Mouse (Mus musculus) kidney, postnatal 36 days (tissue): ENCODE results near the gene Trim50.

Experiments used
- DNase-seq, 2 experiments: peaks; one replicate each; pipeline ENCODE4 v3.0.0; 2021 to 2022; ENCODE audit warnings: mixed read lengths in 2 of 2

The Trim50 gene

GRCm38 (mm10) chr5:135369787-135370654, 16.9 kb downstream of the Trim50 start, which contains the start of gene Nsun5:
TSS of gene Nsun5 (plus strand) at chr5:135369953.
- DNase-seq: peak; percentile 94 to 98

DNA sequence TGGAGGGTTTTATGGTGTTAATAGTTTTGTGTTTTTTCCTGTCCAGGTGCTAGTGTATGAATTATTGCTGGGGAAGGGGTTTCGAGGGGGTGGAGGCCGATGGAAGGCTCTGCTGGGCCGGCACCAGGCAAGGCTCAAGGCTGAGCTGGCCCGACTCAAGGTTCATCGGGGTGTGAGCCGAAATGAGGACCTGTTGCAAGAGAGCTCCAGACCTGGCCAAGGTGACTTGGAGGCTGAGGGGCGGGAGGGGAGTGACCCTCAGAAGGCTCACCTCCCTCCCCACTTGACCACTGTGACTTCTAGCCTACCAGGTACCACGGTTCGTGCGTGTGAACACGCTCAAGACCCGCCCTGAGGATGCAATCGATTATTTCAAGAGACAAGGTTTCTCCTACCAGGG, 18.1 kb downstream of the Trim50 start:
- no peak for DNase-seq

- DNase-seq: no peak
Observed at GRCm38 (mm10) chr5:135373601-135374000, 20.5 kb downstream of the Trim50 start.

DNA sequence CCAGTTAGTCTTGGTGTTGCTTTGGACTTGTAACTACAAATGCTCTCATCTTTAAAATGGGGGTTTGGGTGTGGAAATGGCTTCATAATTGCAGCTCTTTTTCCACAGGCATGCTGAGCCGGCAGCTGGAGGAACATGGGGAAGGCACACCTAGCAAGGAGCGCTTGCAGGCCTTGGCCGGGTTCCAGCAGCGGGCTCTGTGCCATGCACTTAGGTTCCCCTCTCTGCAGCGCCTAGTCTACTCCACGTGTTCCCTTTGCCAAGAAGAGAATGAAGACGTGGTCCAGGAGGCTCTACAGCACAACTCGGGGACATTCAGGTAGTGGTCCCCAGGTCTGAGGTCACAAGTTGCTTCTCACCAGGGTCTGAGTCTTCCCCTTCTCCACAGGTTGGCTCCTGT, 22.1 kb downstream of the Trim50 start:
- peak; percentile 38 to 72 for DNase-seq

- DNase-seq: no peak
Observed at GRCm38 (mm10) chr5:135376341-135376740, 23.2 kb downstream of the Trim50 start.

DNA sequence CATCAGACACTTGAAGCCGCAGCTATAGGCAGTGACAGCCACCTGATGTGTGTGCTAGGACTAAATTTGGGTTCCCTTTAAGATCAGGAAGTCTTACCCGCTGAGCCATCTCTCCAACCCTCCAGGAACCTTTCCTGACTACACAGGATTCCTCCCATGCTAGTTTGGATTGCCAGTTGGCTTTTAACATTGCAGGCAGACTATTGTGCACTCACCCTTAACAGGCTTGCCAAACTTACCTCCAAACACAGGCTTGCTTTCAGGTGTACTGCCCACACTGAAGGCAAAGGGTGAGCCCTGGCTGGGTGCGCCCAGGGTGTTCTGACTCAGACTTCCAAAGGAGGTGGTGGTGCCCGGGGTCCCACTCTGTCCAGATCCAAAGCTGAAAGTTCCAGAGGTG, 27.6 kb downstream of the Trim50 start:
- no peak for DNase-seq

DNA sequence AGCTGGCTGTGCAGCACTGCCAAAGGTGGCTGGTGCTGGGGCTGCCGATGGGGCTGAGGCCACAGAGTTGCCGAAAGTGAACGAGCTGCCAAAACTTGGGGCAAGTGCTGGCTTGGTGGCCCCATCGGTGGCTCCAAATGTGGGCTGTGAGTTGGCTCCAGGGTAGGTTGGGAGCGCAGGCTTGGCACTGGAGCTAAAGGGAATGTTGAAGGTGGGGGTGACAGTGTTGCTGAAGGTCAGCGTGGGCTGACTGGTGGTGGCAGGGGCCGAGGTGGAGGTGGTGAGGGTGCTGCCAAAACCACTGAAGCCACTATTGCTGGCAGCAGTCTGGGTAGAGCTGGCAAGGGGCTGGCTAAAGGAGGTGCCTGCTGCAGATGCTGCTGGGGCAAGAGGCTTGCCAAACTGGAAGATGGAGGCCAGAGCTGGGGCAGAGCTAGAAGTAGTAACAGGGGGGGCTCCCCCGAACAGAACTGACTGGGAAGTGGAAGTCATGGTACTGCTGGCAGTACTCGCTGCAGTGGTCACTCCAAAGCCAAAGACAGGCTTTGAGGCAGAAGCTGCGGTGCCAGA, 28.3 kb downstream of the Trim50 start:
- DNase-seq: no peak

DNA sequence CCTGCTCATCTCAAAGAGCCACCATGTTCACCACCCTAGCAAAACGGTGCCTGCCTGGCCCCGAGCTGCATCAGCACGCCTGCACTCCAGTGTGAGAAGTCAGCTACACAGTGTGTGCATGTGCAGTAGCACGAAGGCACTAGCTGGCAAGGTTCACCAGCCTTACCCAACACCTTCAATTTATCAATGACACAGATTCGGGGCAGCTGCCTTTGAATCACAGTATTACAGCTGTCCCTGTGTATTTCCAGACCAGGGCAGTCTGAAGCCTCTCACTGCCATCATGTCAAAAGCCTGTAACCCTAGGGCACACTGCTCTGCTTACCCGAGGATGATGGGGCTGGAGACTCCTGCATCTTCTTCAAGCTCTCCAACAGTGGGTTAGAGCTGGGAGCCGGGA, 29.7 kb downstream of the Trim50 start:
- no peak for DNase-seq

GRCm38 (mm10) chr5:135383771-135384170, 30.7 kb downstream of the Trim50 start:
- DNase-seq: no peak

- DNase-seq: peak; percentile 88 to 92
Observed at GRCm38 (mm10) chr5:135394004-135394823, 41.1 kb downstream of the Trim50 start, which contains the start of gene Pom121. TSS of gene Pom121 (minus strand) at chr5:135394546.

DNA sequence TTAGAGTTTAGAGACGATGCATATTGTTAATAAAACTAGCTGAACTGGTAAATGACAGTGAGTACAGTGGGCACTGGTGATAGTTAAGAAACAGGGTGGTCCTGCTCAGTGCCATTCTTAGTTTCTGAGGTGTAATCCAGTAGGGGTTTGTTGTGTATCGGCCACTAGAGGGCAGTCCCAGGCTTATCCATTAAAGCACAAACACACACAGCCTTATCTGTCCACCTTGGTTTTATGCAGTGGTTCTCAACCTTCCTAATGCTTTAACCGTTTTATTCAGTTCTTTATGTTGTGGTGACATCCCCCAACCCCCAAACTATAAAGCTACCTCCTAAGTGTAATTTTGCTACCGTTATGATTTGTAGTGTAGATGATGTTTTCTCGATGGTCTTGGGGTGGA, 42.7 kb downstream of the Trim50 start:
- DNase-seq: peak; percentile 35 to 72

- DNase-seq: no peak
Observed at GRCm38 (mm10) chr5:135399382-135399781, 46.3 kb downstream of the Trim50 start.

DNA sequence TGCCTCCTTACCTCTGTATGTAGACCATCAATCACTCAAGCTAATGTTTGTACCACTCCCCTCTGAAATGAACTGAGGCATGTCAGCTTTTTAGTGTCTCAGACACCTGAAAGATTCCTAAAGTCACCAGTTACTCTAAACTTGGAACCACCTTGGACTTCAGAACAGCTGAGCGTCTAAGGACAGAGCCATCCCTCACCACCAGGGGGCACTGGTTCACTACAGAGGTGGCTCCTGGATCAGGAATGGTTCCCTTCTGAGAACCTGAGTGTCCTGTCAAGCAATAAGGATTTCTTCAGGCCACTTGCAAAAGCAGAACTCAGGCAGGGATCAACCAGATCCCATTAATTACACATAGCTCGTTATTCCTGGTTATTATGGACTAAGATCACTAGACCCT, 47.1 kb downstream of the Trim50 start:
- DNase-seq: peak; percentile 73 to 94

DNA sequence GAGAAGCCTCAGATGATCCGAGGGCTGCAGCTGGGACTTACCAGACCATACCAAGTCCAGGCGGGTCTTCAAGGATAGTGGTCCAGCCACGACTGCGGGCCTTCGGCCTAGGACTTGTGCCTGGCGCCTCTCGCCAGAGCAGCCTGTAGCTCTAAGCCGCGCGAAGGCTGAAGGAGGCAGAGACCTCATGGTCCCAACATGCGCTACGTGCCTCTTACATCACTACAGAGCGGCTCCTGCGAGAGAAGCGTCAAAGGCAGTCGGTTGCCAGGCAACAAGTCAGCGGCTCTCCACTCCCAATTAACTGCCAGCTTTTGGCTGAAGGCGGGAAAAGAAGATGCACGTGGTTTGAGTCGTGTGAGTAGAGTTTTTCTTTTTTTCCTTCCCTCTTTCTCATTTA, 51.5 kb downstream of the Trim50 start:
- DNase-seq: peak; percentile 12 to 22

- DNase-seq: no peak
Observed at GRCm38 (mm10) chr5:135405437-135405836, 52.3 kb downstream of the Trim50 start.

DNA sequence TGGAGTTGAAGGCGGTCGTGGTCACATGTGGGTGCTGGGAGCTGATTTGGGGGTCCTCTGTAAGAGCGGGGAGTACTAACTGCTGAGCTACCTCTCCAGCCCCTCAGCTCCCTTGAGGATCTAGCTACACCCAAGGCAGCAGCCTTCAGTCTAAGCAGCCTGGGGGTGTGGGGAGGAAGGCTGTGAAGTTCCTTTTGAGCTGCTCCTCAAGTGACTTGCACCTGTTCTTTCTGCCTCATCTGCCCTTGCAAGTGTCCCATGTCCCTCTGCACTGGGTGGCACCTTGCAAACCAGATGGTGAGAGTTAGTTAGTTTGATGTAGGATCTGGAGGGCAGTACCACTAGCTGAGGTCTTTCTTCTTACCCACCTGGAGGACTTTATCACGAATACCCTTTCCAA, 55.0 kb downstream of the Trim50 start:
- DNase-seq: no peak

GRCm38 (mm10) chr5:135410266-135410665, 57.2 kb downstream of the Trim50 start:
- no peak for DNase-seq
